Mouse (Mus musculus) urinary bladder, postnatal 4 days (tissue): ENCODE measurements around the gene Gpr152.
A peak's percentile ranks its signal among the peaks of the same experiment; 100 is the strongest.

Source experiments
- DNase-seq, 2 experiments: peaks; one replicate each; pipeline ENCODE4 v3.0.0; 2021 to 2022; ENCODE audit warnings: low spot score in 2 of 2

Gene Gpr152

DNA sequence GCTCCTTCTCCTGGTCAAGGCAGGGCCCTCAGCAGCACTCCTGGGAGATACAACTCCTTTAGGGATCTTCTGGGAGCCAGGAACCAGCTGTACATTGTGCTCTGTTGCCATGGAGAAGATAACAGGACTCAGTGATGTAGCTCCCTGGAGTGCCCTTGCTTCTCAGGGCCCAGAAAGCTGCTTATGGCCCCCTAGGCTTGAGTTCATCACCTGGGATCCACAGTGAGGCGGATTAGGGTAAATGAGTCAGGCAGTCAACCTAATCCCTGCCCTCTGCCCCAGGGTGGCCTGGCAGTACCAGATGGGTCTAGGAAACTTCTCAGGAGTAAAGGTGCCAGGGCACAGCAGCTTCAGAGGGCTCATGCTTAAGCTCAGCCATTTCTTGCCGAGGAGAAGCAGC, at the start of gene Gpr152:
Gene Gpr152 (plus strand): TSS at position 342 of the 400 bp plus-strand sequence.
- no peak for DNase-seq

DNA sequence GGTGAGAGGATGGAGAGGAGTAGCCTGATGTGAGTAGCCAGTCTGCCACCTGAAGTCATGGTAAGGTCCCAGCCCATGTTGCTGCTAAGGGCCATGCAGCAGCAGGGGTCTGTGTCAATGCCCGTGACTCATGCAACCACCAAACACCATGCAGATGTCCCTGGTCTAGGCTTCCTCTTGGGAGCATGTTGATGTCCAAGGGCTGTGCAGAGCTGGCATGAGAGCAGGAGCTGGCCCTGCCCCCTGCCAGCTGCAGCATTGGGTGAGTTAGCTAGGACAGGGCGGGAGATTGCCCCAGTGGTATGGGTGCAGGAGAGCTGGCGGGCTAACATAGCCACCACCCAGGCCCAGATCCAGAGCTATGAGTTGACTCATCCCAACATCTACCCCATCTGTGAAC, 49.1 kb upstream of the Gpr152 start:
- DNase-seq = no peak

DNA sequence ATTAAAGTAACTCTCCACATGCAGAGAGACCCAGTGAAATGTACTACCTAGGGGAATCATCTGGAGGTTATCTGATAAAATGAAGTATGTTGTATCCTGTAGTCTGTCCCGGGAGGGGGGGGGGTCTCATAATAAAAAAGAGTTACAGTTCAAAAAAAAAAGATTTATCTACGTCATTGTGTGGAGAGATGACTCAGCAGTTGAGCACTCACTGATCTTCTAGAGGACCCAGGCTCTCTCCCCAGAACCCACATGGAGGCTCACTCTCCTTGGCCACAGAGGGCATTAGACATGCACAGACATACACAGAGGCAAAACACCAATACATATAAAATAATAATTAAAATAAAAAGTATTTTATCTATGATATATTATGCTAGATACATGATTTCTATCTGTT, 48.2 kb upstream of the Gpr152 start:
- DNase-seq = no peak

- no peak for DNase-seq
Observed at GRCm38 (mm10) chr19:4092750-4093149, 46.8 kb upstream of the Gpr152 start.

DNA sequence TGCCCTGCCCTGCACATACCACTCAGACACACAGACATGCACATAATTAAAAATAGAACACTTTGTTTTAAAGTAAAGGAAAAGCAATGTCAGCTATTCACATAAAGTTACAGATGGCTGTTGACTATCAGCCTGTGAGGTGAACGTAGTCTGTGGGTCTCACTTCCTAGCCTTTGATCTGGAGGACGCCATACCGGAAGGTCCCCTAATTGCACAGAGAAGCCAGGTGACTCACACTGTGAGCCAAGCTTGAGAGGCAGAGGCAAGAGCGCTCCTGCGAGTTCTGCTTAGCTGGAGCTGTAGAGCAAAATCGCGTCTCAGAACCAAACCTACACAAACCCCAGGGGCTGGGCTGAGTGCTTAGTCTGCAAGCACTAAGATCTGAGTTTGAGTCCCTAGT, 45.8 kb upstream of the Gpr152 start:
- DNase-seq = no peak

DNA sequence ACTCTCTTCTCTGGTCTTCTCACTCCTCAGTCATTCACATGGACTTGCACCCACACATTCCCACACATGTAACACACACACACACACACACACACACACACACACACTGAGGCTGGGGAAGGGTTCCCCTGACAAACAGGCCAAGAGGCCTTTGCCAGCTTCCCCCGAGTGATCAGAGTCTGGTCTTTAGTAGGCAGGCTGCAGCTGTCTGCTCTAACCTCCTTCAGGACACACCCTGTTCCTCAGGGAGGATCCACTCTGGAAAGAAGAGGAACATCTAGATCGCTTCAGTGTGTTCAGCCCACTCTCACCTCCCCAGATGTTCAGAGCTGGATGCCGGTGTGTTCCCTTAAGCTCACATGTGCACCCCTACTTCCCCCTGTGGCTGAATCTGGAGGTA, 45.2 kb upstream of the Gpr152 start:
- no peak for DNase-seq

- no peak for DNase-seq
Observed at GRCm38 (mm10) chr19:4094774-4095303, 44.7 kb upstream of the Gpr152 start.

DNA sequence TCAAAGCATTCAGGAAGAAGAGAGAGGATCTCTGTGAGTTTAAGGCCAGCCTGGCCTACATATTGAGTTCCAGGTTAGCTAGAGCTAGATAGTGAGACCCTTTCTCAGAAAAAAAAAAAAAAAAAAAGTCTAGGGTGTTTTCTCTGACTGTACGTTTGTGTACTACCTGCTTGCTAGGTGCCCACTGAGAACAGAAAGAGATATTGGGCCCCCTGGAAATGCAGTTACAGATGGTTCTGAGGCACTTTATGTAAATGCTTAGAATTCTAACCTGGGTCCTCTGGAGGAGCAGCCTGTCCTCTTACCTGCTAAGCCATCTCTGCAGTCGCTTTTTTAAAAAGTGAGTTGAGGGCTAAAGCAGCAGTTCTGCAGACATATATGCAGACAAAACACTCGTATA, 43.8 kb upstream of the Gpr152 start:
- no peak for DNase-seq

- peak; percentile 99 to 100 for DNase-seq
Observed at GRCm38 (mm10) chr19:4096642-4097440, 42.7 kb upstream of the Gpr152 start, which contains the start of gene Cdk2ap2. Gene Cdk2ap2 (plus strand): TSS chr19:4097182.

- peak in 1 of 2 experiments; percentile 78 for DNase-seq
Observed at GRCm38 (mm10) chr19:4097441-4097825, 42.2 kb upstream of the Gpr152 start.

- no peak for DNase-seq
Observed at GRCm38 (mm10) chr19:4098426-4098825, 41.2 kb upstream of the Gpr152 start.

- DNase-seq = peak; percentile 85 to 92
Observed at GRCm38 (mm10) chr19:4099056-4099455, 40.5 kb upstream of the Gpr152 start.

- DNase-seq = peak; percentile 71 to 83
Observed at GRCm38 (mm10) chr19:4099837-4100717, 39.5 kb upstream of the Gpr152 start, which contains the start of gene Pitpnm1. Gene Pitpnm1 (plus strand): TSS chr19:4099998.

GRCm38 (mm10) chr19:4100718-4101261, 38.8 kb upstream of the Gpr152 start:
- no peak for DNase-seq

GRCm38 (mm10) chr19:4101466-4101865, 38.1 kb upstream of the Gpr152 start:
- no peak for DNase-seq

GRCm38 (mm10) chr19:4102049-4102448, 37.5 kb upstream of the Gpr152 start:
- no peak for DNase-seq

DNA sequence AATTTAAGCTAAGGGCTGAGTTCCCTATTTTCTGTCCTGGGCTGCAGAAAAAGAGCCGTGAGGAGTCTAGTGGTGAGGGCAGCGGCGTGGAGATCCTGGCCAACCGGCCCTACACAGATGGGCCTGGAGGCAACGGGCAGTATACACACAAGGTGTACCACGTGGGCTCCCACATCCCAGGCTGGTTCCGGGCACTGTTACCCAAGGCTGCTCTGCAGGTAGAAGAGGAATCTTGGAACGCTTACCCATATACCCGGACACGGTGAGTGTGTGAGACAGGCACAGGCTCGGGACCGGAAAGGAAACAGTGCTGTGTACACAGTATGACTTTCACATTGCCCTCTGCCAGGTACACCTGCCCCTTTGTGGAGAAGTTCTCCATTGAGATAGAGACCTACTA, 37.0 kb upstream of the Gpr152 start:
- DNase-seq = no peak

DNA sequence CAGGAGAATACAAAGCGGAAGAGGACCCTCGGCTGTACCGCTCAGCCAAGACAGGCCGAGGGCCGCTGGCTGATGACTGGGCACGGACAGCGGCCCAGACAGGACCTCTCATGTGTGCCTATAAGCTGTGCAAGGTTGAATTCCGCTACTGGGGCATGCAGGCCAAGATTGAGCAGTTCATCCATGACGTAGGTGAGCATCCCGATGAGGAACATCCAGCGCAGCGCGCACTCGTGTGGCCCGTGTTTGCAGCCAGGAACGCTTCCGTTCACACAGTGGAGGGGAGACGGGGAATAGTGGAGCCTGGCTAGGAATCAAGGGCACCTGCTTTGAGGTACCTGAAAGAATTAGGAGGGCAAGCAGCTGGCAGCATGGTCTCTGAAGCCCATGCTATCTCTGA, 36.3 kb upstream of the Gpr152 start:
- DNase-seq = no peak

DNA sequence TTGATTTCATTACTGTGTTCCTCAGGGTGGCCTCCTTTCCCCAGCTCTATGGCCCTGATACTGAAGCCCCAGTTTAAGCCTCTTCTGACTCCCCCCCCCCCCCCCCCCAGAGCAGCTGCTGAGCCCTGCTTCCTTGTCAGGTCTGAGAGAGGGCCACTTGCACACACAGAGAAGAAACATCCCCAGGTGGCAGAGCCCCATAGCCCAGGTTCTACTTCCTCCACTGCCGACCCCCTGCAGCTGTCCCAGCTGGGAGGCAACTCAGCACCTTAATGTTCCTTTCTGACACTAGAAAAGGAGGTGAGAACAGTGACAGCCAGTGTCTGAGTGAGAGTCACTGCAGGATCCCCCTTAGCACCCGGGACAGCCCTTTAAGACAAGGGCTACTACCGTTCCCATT, 35.8 kb upstream of the Gpr152 start:
- no peak for DNase-seq

GRCm38 (mm10) chr19:4104675-4105194, 34.9 kb upstream of the Gpr152 start:
- no peak for DNase-seq

DNA sequence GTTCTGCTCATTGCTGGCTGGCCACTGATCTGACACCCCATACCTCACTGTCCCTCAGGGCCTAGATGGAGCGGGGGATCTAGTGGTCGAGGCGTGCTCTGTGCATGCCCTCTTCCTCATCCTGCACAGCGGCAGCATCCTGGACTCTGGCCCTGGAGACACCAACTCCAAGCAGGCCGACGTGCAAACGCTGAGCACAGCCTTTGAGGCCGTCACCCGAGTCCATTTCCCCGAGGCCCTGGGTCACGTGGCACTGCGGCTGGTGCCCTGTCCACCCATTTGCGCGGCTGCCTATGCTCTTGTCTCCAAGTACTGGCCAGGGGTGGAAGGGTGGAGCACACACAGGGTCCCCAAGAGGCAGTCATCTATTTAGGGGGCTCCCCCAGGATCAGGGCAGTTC, 32.9 kb upstream of the Gpr152 start:
- DNase-seq = no peak

GRCm38 (mm10) chr19:4108535-4108934, 31.1 kb upstream of the Gpr152 start:
- no peak for DNase-seq
